Mouse (Mus musculus) lung, embryonic 14.5 days (tissue): Measurements from ENCODE around the gene Hyal5. TPM values are rescaled to one million over a fixed set of nuclear protein-coding genes. Genes with fewer than 3 reads are reported as not detected.

ENCODE experiments used
- ATAC-seq: fragments of 200-750 bp; cut with Nextera tagmentation; 2 replicates; pipeline ENCODE4 v1.8.0; 2017; ENCODE audit warnings: mild to moderate bottlenecking, moderate TSS enrichment, moderate library complexity; ENCODE audit not compliant: insufficient read depth
- DNase-seq: peaks from one replicate; pipeline ENCODE4 v3.0.0-alpha.2; 2015
- H3K27ac ChIP-seq: fragments of 300-500 bp; sonication (generic); 2 replicates; pipeline ENCODE4 v1.5.1; 2014; ENCODE audit warnings: low read depth, mild to moderate bottlenecking, moderate library complexity
- H3K27me3 ChIP-seq: fragments of 300-500 bp; sonication (generic); 2 replicates; pipeline ENCODE4 v1.6.1; 2014; ENCODE audit warnings: low read length, control low read depth; ENCODE audit not compliant: insufficient read depth
- H3K36me3 ChIP-seq: fragments of 300-500 bp; sonication (generic); 2 replicates; pipeline ENCODE4 v1.6.1; 2014; ENCODE audit warnings: control low read depth; ENCODE audit not compliant: insufficient read depth
- H3K4me1 ChIP-seq: fragments of 300-500 bp; sonication (generic); 2 replicates; pipeline ENCODE4 v1.6.1; 2014; ENCODE audit warnings: antibody characterized with exemption, control low read depth; ENCODE audit not compliant: insufficient read depth
- H3K4me2 ChIP-seq: fragments of 300-500 bp; sonication (generic); 2 replicates; pipeline ENCODE4 v1.6.1; 2014; ENCODE audit warnings: mild to moderate bottlenecking
- H3K4me3 ChIP-seq: fragments of 300-500 bp; sonication (generic); 2 replicates; pipeline ENCODE4 v1.5.1; 2014; ENCODE audit warnings: low read depth, low read length
- H3K9ac ChIP-seq: fragments of 300-500 bp; sonication (generic); 2 replicates; pipeline ENCODE4 v1.6.1; 2014
- H3K9me3 ChIP-seq: fragments of 300-500 bp; sonication (generic); 2 replicates; pipeline ENCODE4 v1.6.1; 2016; ENCODE audit warnings: low read depth, low read length, control low read depth
- CTCF ChIP-seq: IDR thresholded peaks from 2 replicates; pipeline ENCODE4 v1.5.1; 2016; ENCODE audit warnings: antibody characterized with exemption, low read depth
- WGBS: fragments of 180-500 bp; shearing (Covaris S2); extraction: QIAGEN DNeasy Blood & Tissue Kit; methylation state at CpG from one replicate; pipeline ENCODE4 v1.1.7; 2014; 5-methylcytosine and 5-hydroxymethylcytosine counted together
- polyA plus RNA-seq: library from polyadenylated mRNA; unstranded; fragments of >200 nt; fragmentation: Nextera tagmentation; extraction: Ambion mirVana; gene quantifications from 2 replicates; pipeline ENCODE4 v1.2.1, GENCODE M21; 2014

Hyal5 gene
- polyA plus RNA-seq = not detected in 2 replicates

DNA sequence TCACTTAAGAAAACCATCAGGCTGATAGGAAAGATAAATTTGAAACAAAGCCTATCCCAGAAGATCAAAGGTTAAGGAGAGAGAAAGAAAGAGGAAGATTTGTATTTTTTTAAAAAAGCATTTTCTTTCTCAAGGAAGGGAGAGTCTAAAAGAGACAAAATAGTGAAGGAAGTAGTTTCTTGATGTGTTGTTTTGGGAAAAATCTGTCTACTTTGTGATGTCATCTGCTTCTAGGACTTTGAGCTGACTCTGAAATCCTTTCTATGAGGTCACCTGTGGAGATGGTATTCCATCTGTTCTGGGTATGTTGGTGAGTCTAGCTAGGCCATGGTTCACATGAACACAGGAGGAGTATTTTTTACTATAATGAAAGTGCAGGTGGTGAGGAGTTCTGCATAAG is at the start of gene Hyal5:
TSS of gene Hyal5 (plus strand) at position 301 of the 400 bp plus-strand sequence.
- Histone ChIP-seq H3K36me3 (no peaks in the 10 kb centered on the region), H3K4me2 (no peak within 1 kb of the TSS), H3K9ac (no peak within 1 kb of the TSS), H3K9me3 (no peaks in the 10 kb centered on the region), H3K27ac (no peak within 1 kb of the TSS), H3K4me3 (no peak within 1 kb of the TSS), H3K4me1 (no peaks in the 10 kb centered on the region), H3K27me3 (no peaks in the 10 kb centered on the region)
- no peak for TF ChIP-seq CTCF
- DNase-seq (no peak), ATAC-seq (no peak)

GRCm38 (mm10) chr6:24822070-24822469 is 35.7 kb upstream of the Hyal5 start:
- H3K9ac ChIP-seq = no peak overlapping the region
- peak; percentile 14; the same call in 1 of the 2 replicates for TF ChIP-seq CTCF
- no peaks in the 10 kb centered on the region for H3K36me3 ChIP-seq
- whole genome bisulfite sequencing = 29% methylated on average over 2 of the region's 2 CpGs
- H3K9me3 ChIP-seq = no peaks in the 10 kb centered on the region
- no peaks in the 10 kb centered on the region for H3K27me3 ChIP-seq
- no peak overlapping the region for H3K4me2 ChIP-seq
- no peak overlapping the region for H3K27ac ChIP-seq
- DNase-seq (no peak), ATAC-seq (no peak)
- no peak overlapping the region for H3K4me3 ChIP-seq
- no peaks in the 10 kb centered on the region for H3K4me1 ChIP-seq

DNA sequence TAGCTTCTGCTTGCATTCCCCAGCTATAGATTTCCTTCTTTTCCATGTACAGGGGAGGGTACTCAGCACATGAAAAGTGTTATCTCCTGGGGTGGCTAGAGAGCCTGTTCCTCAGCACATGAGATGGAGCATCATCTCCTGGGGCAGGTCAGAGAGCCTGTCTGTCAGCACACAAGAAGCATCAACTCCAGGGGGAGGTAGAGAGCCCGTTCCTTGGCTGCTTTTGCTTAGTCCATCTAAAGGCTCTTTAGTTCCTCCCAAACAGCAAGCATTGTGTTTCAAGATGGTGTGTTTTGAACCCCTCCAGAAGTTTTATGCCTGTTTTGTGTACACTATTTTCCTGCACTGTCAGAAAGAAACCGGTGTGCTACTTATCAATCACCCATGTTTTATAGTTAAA is 2.5 kb downstream of the Hyal5 start:
- 41% methylated on average over 2 of the region's 2 CpGs for WGBS
- ATAC-seq (no peak), DNase-seq (peak; percentile 10)
- Histone ChIP-seq H3K4me2 (no peak overlapping the region), H3K9me3 (no peaks in the 10 kb centered on the region), H3K27ac (no peak overlapping the region), H3K9ac (no peak overlapping the region), H3K36me3 (no peaks in the 10 kb centered on the region), H3K4me1 (no peaks in the 10 kb centered on the region), H3K27me3 (no peaks in the 10 kb centered on the region), H3K4me3 (no peak overlapping the region)
- TF ChIP-seq CTCF = peak; percentile 28

GRCm38 (mm10) chr6:24863649-24864048 is 5.9 kb downstream of the Hyal5 start:
- Histone ChIP-seq H3K4me2 (no peak overlapping the region), H3K4me3 (no peak overlapping the region), H3K36me3 (no peaks in the 10 kb centered on the region), H3K9me3 (no peaks in the 10 kb centered on the region), H3K9ac (no peak overlapping the region), H3K27ac (no peak overlapping the region), H3K27me3 (no peaks in the 10 kb centered on the region), H3K4me1 (no peaks in the 10 kb centered on the region)
- ATAC-seq = no peak
- DNase-seq = no peak
- WGBS = 89% methylated on average over 4 of the region's 4 CpGs
- no peak for TF ChIP-seq CTCF

GRCm38 (mm10) chr6:24894146-24894873 is 36.5 kb downstream of the Hyal5 start:
- Histone ChIP-seq H3K27me3 (no peaks in the 10 kb centered on the region), H3K9ac (no peak overlapping the region; the same call in 1 of the 2 replicates), H3K4me3 (peak overlapping the region; percentile 18; the same call in 1 of the 2 replicates), H3K27ac (no peak overlapping the region), H3K4me2 (peak overlapping the region; percentile 38), H3K4me1 (no peaks in the 10 kb centered on the region), H3K9me3 (no peaks in the 10 kb centered on the region), H3K36me3 (no peaks in the 10 kb centered on the region)
- ATAC-seq (peak; percentile 85; the same call in 1 of the 2 replicates), DNase-seq (peak; percentile 65)
- TF ChIP-seq CTCF = peak; percentile 58
- 63% methylated on average over 11 of the region's 11 CpGs for WGBS

DNA sequence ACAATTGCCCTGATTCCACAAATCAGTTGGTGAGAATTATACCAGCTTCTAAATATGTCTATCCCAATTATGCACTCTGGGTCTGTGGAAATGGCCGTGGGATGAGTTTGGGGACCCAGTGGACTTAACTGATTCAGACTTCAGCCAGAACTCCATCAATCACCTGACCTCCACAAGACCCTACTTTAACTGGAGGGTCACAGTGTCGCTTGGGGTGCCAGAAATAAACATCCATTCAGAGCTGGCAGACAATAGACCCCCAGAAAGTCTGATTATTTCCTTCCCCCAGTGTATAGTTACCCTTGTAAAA is 37.0 kb downstream of the Hyal5 start:
- H3K36me3 ChIP-seq = no peaks in the 10 kb centered on the region
- H3K9me3 ChIP-seq = no peaks in the 10 kb centered on the region
- peak overlapping the region; percentile 38 for H3K4me2 ChIP-seq
- H3K4me3 ChIP-seq = peak overlapping the region; percentile 18; the same call in 1 of the 2 replicates
- no peak overlapping the region for H3K27ac ChIP-seq
- DNase-seq (no peak), ATAC-seq (no peak)
- H3K27me3 ChIP-seq = no peaks in the 10 kb centered on the region
- 33% methylated on average over 2 of the region's 2 CpGs for WGBS
- H3K9ac ChIP-seq = no peak overlapping the region; the same call in 1 of the 2 replicates
- no peak for TF ChIP-seq CTCF
- H3K4me1 ChIP-seq = no peaks in the 10 kb centered on the region

DNA sequence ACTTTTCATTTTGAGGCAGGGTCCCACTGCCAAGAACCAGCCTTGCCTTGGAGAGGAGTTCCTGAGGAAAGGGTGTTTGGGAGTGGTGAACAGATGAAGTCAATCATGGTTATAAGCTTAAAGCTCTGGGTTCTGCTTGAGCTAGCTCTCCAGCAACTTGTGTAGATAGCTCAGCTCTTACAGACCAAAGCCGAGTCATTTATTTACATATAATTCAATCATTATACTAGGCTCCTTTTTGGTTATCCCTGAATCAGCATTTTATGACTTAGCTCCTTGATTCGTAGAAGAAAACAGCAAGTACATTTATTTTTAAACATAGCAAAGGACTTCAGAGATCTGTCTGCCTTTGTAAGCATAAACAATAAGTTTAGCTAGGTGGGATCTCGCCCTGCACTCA is 47.3 kb downstream of the Hyal5 start:
- DNase-seq = no peak
- no peak for TF ChIP-seq CTCF

More for the DNA sequence above, 47.3 kb downstream of the Hyal5 start:
- no peak overlapping the region for H3K4me2 ChIP-seq
- H3K9ac ChIP-seq = no peak overlapping the region
- no peak overlapping the region for H3K27ac ChIP-seq
- no peaks in the 10 kb centered on the region for H3K4me1 ChIP-seq
- H3K9me3 ChIP-seq = no peaks in the 10 kb centered on the region
- no peaks in the 10 kb centered on the region for H3K36me3 ChIP-seq
- no peak for ATAC-seq
- 69% methylated on average over 3 of the region's 3 CpGs for WGBS
- H3K27me3 ChIP-seq = no peaks in the 10 kb centered on the region
- no peak overlapping the region for H3K4me3 ChIP-seq
